Comparison of ENCODE assay signal across 9 mouse cellular contexts in the genomic region with DNA sequence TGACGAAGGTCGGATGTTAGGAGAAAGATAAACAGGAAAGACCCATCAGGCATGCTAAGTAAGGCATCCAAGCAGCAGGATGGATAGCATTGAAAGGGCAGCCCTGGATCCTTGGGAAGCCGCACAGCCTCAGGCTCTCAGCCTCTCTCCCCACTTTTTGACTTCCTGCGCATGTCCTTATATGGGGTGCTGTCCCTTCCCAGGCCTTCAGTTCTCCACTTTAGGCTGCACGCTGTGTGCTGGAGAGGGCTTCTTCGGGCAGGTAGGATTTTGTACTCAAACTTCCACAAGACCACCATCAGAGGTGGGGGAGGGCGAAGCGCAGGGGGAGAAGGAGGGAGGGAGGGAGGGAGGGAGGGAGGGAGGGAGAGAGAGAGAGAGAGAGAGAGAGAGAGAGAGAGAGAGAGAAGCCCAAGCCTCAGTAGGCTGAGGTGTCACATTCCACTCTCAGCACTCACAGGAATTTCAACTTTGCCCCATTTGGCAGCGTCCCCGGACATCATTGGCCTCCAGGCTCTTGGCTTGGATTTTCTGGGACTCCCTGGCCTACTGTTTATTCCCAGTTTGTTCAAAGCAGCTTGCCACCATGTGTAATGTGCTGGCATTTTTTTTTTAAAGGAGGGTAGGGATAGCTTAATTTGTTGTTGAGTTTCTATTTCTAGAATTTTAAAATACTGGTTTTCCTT. TPM values are rescaled to one million over a fixed set of nuclear protein-coding genes. Genes with fewer than 3 reads are reported as not detected.
DNase-seq lines count a peak whose midpoint lies in the region; ATAC-seq and TF ChIP-seq lines count a peak whose summit lies in the region.
"Had no signal": no experiment of that assay in that cellular context is flagged by ENCODE, and none has a peak within 500 bp of the region (broad histone marks: within the 10 kb centered on the region; RNA-seq: fewer than 3 reads in every experiment).

No protein-coding gene starts in this region.

- no peaks in the 10 kb centered on the region for H3K9me3 ChIP-seq in hindbrain, embryonic 10.5 days
- no peaks in the 10 kb centered on the region for H3K9me3 ChIP-seq in lung, postnatal 0 days (ENCODE audit: low read length)

- H3K4me3 ChIP-seq in hindbrain, embryonic 10.5 days = peak overlapping the region; percentile 29
- no peak overlapping the region for H3K4me3 ChIP-seq in lung, postnatal 0 days (ENCODE audit: low read depth, low read length)

- peak; percentile 79 for DNase-seq in 3134 (ENCODE audit: extremely low read depth, insufficient read length, low spot score)
- DNase-seq in brain, embryonic 14.5 days (ENCODE audit: low read depth) = peak; percentile 88
- DNase-seq in frontal cortex, postnatal 14 days (ENCODE audit: low spot score in 2 of 2) = peak; percentile 23 to 55
- peak; percentile 63 for DNase-seq in hindbrain, embryonic 10.5 days (ENCODE audit: low spot score)
- peak; percentile 69 to 78 for DNase-seq in layer of hippocampus, postnatal 10 days (ENCODE audit: low spot score in 2 of 2)
- DNase-seq in lung, postnatal 0 days (ENCODE audit: low spot score) = peak; percentile 92
- DNase-seq in right cerebral cortex, postnatal 10 days (ENCODE audit: low spot score in 2 of 2) = peak; percentile 79 to 81

- peak; percentile 79 for ATAC-seq in lung, postnatal 0 days
- no peak for ATAC-seq in megakaryocyte progenitor cell, adult 5-6 weeks (replicated peaks; ENCODE audit: poor library complexity)

- H3K4me2 ChIP-seq in lung, postnatal 0 days (replicated peaks; ENCODE audit: low read depth, low read length) = peak overlapping the region; percentile 35

- no peak for TF ChIP-seq CTCF in brain, embryonic 14.5 days (IDR thresholded peaks at IDR 0.05; ENCODE audit: borderline replicate concordance, extremely low read depth, insufficient read depth, insufficient read length)
- TF ChIP-seq CTCF in lung, postnatal 0 days (IDR thresholded peaks at IDR 0.05) = no peak

- no peak overlapping the region for H3K9ac ChIP-seq in lung, postnatal 0 days (replicated peaks; ENCODE audit: low read depth)

- H3K27me3 ChIP-seq in hindbrain, embryonic 10.5 days (ENCODE audit: insufficient read depth, poor library complexity, severe bottlenecking) = no peaks in the 10 kb centered on the region
- no peaks in the 10 kb centered on the region for H3K27me3 ChIP-seq in lung, postnatal 0 days (replicated peaks; ENCODE audit: insufficient read depth, low read length)

- H3K36me3 ChIP-seq in hindbrain, embryonic 10.5 days = no peaks in the 10 kb centered on the region
- H3K36me3 ChIP-seq in lung, postnatal 0 days (ENCODE audit: insufficient read depth, low read length) = no peaks in the 10 kb centered on the region

- peak; percentile 52 for TF ChIP-seq EP300 in lung, postnatal 0 days (IDR thresholded peaks at IDR 0.05)

- H3K4me1 ChIP-seq in hindbrain, embryonic 10.5 days (replicated peaks) = peaks cover 18% of the 10 kb centered on the region
- H3K4me1 ChIP-seq in lung, postnatal 0 days (ENCODE audit: insufficient read depth, low read depth, low read length) = no peaks in the 10 kb centered on the region; the same call in 1 of the 2 replicates

- 17% methylated on average over 10 of the region's 10 CpGs for WGBS in hindbrain, embryonic 10.5 days
- WGBS in lung, postnatal 0 days = 1% methylated on average over 8 of the region's 10 CpGs

- no peak for TF ChIP-seq POLR2A in brain, embryonic 14.5 days (IDR thresholded peaks at IDR 0.05; ENCODE audit: borderline replicate concordance, extremely low read depth, insufficient read depth, insufficient read length, poor library complexity, severe bottlenecking)

- peak overlapping the region; percentile 50 for H3K27ac ChIP-seq in hindbrain, embryonic 10.5 days
- H3K27ac ChIP-seq in lung, postnatal 0 days (ENCODE audit: low read length) = peak overlapping the region; percentile 78

RNA-seq across cellular contexts. Expression of gene Dnah6, which starts 1.5 kb away (rescaled TPM):
- 0.42 and 1.0 TPM in 2 replicates for polyA plus RNA-seq in brain, embryonic 14.5 days (2012; rRNA removed)
- 0.14 and 0.27 TPM in 2 replicates for polyA plus RNA-seq in hindbrain, embryonic 10.5 days (2016; fragmentation: Nextera tagmentation; extraction: Ambion mirVana)
- total RNA-seq in layer of hippocampus, postnatal 10 days (2021) = 1 to 10 TPM; 1.8 to 2.4 TPM
- 0.95 and 1.0 TPM in 2 replicates for polyA plus RNA-seq in lung, postnatal 0 days (2015; fragmentation: Nextera tagmentation; extraction: Ambion mirVana)
- total RNA-seq in megakaryocyte progenitor cell, adult 5-6 weeks (2015) = 0.02 and 0.05 TPM in 2 replicates
- 0.04 TPM in 1 of 2 replicates, not detected in the other for total RNA-seq in megakaryocyte progenitor cell, adult 5-6 weeks (2017)
- polyA plus RNA-seq: macrophage had no signal

RNA-seq across cellular contexts. Expression of gene Suclg1, which starts 25.2 kb away (rescaled TPM):
- polyA plus RNA-seq in brain, embryonic 14.5 days (2012; rRNA removed) = 89.7 and 105 TPM in 2 replicates
- polyA plus RNA-seq in hindbrain, embryonic 10.5 days (2016; fragmentation: Nextera tagmentation; extraction: Ambion mirVana) = 167 and 179 TPM in 2 replicates
- total RNA-seq in layer of hippocampus, postnatal 10 days (2021) = 100 to 1,000 TPM; 109 to 114 TPM
- 126 and 140 TPM in 2 replicates for polyA plus RNA-seq in lung, postnatal 0 days (2015; fragmentation: Nextera tagmentation; extraction: Ambion mirVana)
- 167 and 175 TPM in 2 replicates for total RNA-seq in megakaryocyte progenitor cell, adult 5-6 weeks (2015)
- total RNA-seq in megakaryocyte progenitor cell, adult 5-6 weeks (2017) = 121 and 123 TPM in 2 replicates

Comparison
In these comparisons a context has a peak if more than half of its experiments do, and no peak if none do; other contexts are left out.
1. DNase-seq: peak in every context shown above with its lines; median percentile 92 in lung, postnatal 0 days; 88 in brain, embryonic 14.5 days; 80 in right cerebral cortex, postnatal 10 days; 79 in 3134; 74 in layer of hippocampus, postnatal 10 days; 63 in hindbrain, embryonic 10.5 days; 39 in frontal cortex, postnatal 14 days.